Mouse (Mus musculus) inflammation-experienced regulatory T-cells (primary cell): ENCODE measurements around the gene Sos1. TPM values are rescaled to one million over a fixed set of nuclear protein-coding genes. Genes with fewer than 3 reads are reported as not detected.

Experiments used
- polyA plus RNA-seq, 2 experiments: library from polyadenylated mRNA; unstranded; fragments of 100-300 nt; shearing (Covaris generic); gene quantifications; one replicate each; pipeline ENCODE4 v1.2.1; 2017

The Sos1 gene
- polyA plus RNA-seq: 10 to 100 TPM; 10.9 to 16.5 TPM

GRCm38 (mm10) chr17:80480031-80480854 lies at the start of gene Sos1:
Sos1 (minus strand) TSS chr17:80480453.

GRCm38 (mm10) chr17:80372989-80373725 lies 107.1 kb downstream of the Sos1 start, which contains the start of gene Gm10190:
Gm10190 (minus strand) TSS chr17:80373541.

Other genes with a start within 250 kb of the Sos1 start
- gene Morn2, start 190.2 kb downstream of the Sos1 start, polyA plus RNA-seq: 1 to 10 TPM; 3.0 to 3.9 TPM
- 10 to 100 TPM; 27.1 to 29.8 TPM for gene Dhx57, start 190.0 kb downstream of the Sos1 start, polyA plus RNA-seq
- 1 to 10 TPM; 1.3 to 1.4 TPM for gene Arhgef33, start 173.0 kb downstream of the Sos1 start, polyA plus RNA-seq
- not detected for gene Gm10190, start 106.9 kb downstream of the Sos1 start, polyA plus RNA-seq
- 1 to 10 TPM in 1 of 2 experiments, under 1 TPM in 1; 0.51 to 1.1 TPM for gene Cdkl4, start 97.4 kb upstream of the Sos1 start, polyA plus RNA-seq
- 10 to 100 TPM; 13.9 to 21.6 TPM for gene Map4k3, start 248.0 kb upstream of the Sos1 start, polyA plus RNA-seq